Mouse (Mus musculus) liver, postnatal 0 days (tissue): ENCODE measurements around the gene Cdca7.

Experiments
- CTCF ChIP-seq: sonication (generic); IDR thresholded peaks from 2 replicates; pipeline ENCODE4 v1.5.1; 2016; ENCODE audit warnings: antibody characterized with exemption, low read depth
- EP300 ChIP-seq: IDR thresholded peaks from 2 replicates; pipeline ENCODE4 v1.6.1; 2016; ENCODE audit warnings: antibody characterized with exemption, low read depth, mild to moderate bottlenecking

- TF ChIP-seq CTCF (no peak), EP300 (no peak)
Measured at GRCm38 (mm10) chr2:72516720-72517089, 40.7 kb downstream of the Cdca7 start.
